Mouse (Mus musculus) G1E (cell line): ENCODE data around the gene Psmb6. TPM values are rescaled to one million over a fixed set of nuclear protein-coding genes. Genes with fewer than 3 reads are reported as not detected.

Experiments
- ATAC-seq: 2 replicates; pipeline ENCODE4 v1.8.0; 2016; ENCODE audit warnings: mild to moderate bottlenecking; ENCODE audit not compliant: insufficient number of reproducible peaks, poor library complexity, low FRiP score, severe bottlenecking; ENCODE audit errors: extremely low read depth
- DNase-seq: peaks from one replicate; pipeline ENCODE4 v3.0.0; 2012; ENCODE audit warnings: low spot score
- H3K27me3 ChIP-seq: 2 replicates; pipeline ENCODE4 v1.6.1; 2012; ENCODE audit warnings: mild to moderate bottlenecking, low read length, inconsistent platforms; ENCODE audit not compliant: insufficient read depth
- H3K36me3 ChIP-seq: replicated peaks from 2 replicates; pipeline ENCODE3; 2012; ENCODE audit warnings: mild to moderate bottlenecking, inconsistent platforms
- H3K4me1 ChIP-seq: 2 replicates; pipeline ENCODE4 v1.6.1; 2012; ENCODE audit warnings: low read depth, low read length, inconsistent platforms, mixed read lengths; ENCODE audit not compliant: insufficient read depth
- H3K4me3 ChIP-seq: 2 replicates; pipeline ENCODE4 v1.5.1; 2012; ENCODE audit warnings: low read depth, mild to moderate bottlenecking, inconsistent platforms, low read length, moderate library complexity, mixed read lengths
- H3K9me3 ChIP-seq: replicated peaks from 2 replicates; pipeline ENCODE4 v1.6.1; 2012; ENCODE audit warnings: inconsistent platforms
- CTCF ChIP-seq: IDR thresholded peaks from 2 replicates; pipeline ENCODE4 v1.5.1; 2012; ENCODE audit warnings: low read depth, low read length, inconsistent platforms, mixed read lengths
- GATA1 ChIP-seq: IDR thresholded peaks from 2 replicates; pipeline ENCODE4 v1.6.1; 2012; ENCODE audit warnings: borderline replicate concordance, low read length, inconsistent platforms, mixed read lengths
- GATA2 ChIP-seq: IDR thresholded peaks from 2 replicates; pipeline ENCODE4 v1.6.1; 2012; ENCODE audit warnings: low read depth, low read length, inconsistent platforms, borderline replicate concordance
- POLR2AphosphoS5 ChIP-seq: IDR thresholded peaks from 2 replicates; pipeline ENCODE4 v1.6.1; 2012; ENCODE audit warnings: low read depth, low read length, inconsistent platforms; ENCODE audit not compliant: insufficient replicate concordance
- TAL1 ChIP-seq: conservative IDR thresholded peaks from 2 replicates; pipeline ENCODE4 v1.6.1; 2012; ENCODE audit warnings: low read depth, low read length, inconsistent platforms, mixed read lengths
- polyA plus RNA-seq: library from polyadenylated mRNA; stranded (reverse); fragments of >175 nt; gene quantifications from 2 replicates; pipeline ENCODE4 v1.2.3, GENCODE M21; 2012
- total RNA-seq, 2 experiments: library from RNA; stranded (forward) in 1 of 2; stranded (reverse) in 1 of 2; fragments of 200-1000 nt in 1 of 2; fragments of >200 nt in 1 of 2; fragmentation: Nextera tagmentation in 1 of 2; gene quantifications; 2 replicates each; pipeline ENCODE4 v1.2.3; 2014 to 2017

Psmb6 gene
- 114 and 116 TPM in 2 replicates for total RNA-seq (2014; fragmentation: Nextera tagmentation)
- 212 and 295 TPM in 2 replicates for total RNA-seq (2017)
- 153 and 181 TPM in 2 replicates for polyA plus RNA-seq

GRCm38 (mm10) chr11:70525184-70525678 is at the start of gene Psmb6:
Gene Psmb6, plus strand, starts transcription at chr11:70525367.
- H3K4me1 ChIP-seq = peaks cover 19% of the 10 kb centered on the region
- ATAC-seq = peak; percentile 94
- peaks cover 38% of the 10 kb centered on the region for H3K36me3 ChIP-seq
- no peaks in the 10 kb centered on the region for H3K9me3 ChIP-seq
- peak within 1 kb of the TSS; percentile 75 for H3K4me3 ChIP-seq
- peak; percentile 80 for DNase-seq
- TF ChIP-seq GATA2 = no peak
- no peak for TF ChIP-seq TAL1
- no peak for TF ChIP-seq GATA1
- TF ChIP-seq CTCF = no peak
- TF ChIP-seq POLR2AphosphoS5 = no peak
- peaks cover 4% of the 10 kb centered on the region for H3K27me3 ChIP-seq

DNA sequence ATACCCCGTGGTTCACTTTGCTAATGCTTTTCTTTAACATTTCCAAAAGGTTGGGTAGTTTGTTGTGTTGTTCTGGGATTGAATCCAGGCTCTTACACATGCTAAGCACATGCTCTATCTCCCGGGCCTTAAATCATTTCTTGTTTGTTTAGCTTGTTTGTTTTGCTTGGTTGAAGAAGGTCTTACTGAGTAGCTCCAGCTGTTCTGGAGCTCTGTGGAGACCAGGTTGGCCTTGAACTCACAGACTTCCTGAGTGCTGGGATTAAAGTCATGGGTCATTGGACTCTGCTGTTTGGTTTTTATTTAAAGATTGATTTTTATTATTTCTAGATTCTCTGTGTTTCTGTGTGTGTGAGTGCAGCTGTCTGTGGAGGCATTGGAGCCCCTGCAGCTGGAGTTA is 39.7 kb upstream of the Psmb6 start:
- H3K4me1 ChIP-seq = no peaks in the 10 kb centered on the region
- H3K36me3 ChIP-seq = no peaks in the 10 kb centered on the region
- no peak for DNase-seq
- no peaks in the 10 kb centered on the region for H3K9me3 ChIP-seq
- no peak overlapping the region for H3K4me3 ChIP-seq
- H3K27me3 ChIP-seq = peaks cover 32% of the 10 kb centered on the region
- TF ChIP-seq TAL1 (no peak), POLR2AphosphoS5 (no peak), CTCF (no peak), GATA2 (no peak), GATA1 (no peak)
- no peak for ATAC-seq

GRCm38 (mm10) chr11:70487816-70488215 is 37.4 kb upstream of the Psmb6 start:
- DNase-seq (no peak), ATAC-seq (no peak)
- Histone ChIP-seq H3K4me1 (no peaks in the 10 kb centered on the region), H3K36me3 (no peaks in the 10 kb centered on the region), H3K4me3 (no peak overlapping the region), H3K9me3 (no peaks in the 10 kb centered on the region), H3K27me3 (peaks cover 31% of the 10 kb centered on the region)
- TF ChIP-seq TAL1 (no peak), CTCF (no peak), POLR2AphosphoS5 (no peak), GATA2 (no peak), GATA1 (no peak)

DNA sequence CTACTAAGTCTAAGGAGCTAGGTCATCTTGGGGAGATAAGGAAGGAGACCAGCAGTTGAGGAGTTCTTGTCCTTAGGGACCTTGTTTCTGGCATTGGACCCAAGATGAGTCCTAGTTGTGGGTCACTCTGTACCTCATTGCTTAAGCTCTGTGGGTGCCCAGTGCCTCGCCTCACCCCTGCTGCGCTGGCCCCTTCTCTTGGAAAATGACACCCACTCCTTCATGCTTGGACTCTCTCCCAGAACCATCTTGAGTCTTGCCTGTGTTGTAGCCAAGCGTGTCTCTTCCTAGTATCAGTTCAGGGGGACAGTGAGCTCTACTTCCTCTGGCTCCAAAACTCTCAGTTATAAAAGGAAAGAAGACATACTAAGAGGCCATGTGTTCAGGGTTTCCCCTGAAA is 36.0 kb upstream of the Psmb6 start:
- H3K4me1 ChIP-seq = no peaks in the 10 kb centered on the region
- no peaks in the 10 kb centered on the region for H3K36me3 ChIP-seq
- no peak for TF ChIP-seq GATA2
- TF ChIP-seq CTCF = no peak
- no peak for TF ChIP-seq POLR2AphosphoS5
- no peak for TF ChIP-seq TAL1
- no peak for TF ChIP-seq GATA1
- H3K4me3 ChIP-seq = no peak overlapping the region
- DNase-seq = no peak
- no peak for ATAC-seq
- no peaks in the 10 kb centered on the region for H3K9me3 ChIP-seq
- H3K27me3 ChIP-seq = peaks cover 25% of the 10 kb centered on the region

DNA sequence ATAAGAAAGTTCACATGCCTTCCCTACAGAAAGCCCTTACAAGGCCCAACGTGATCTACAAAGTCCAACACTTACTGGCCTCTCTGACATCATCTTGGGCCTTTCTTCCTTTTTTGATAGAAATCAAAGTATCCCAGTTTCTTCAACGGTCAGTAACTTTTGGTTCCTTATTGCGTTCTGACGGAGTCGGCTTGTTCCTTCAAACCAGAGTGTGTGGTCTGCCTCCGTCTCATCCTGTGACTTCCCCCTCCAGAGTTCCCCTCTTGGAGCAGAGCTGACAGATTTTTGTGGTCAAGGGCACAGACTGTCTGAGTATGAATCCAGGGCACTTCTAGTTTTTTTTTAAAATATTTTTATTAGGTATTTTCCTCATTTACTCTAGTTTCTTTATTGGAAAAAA is 35.5 kb upstream of the Psmb6 start:
- no peak for DNase-seq
- no peak for ATAC-seq
- H3K36me3 ChIP-seq = no peaks in the 10 kb centered on the region
- TF ChIP-seq CTCF (no peak), POLR2AphosphoS5 (no peak), GATA1 (no peak), GATA2 (no peak), TAL1 (no peak)
- H3K9me3 ChIP-seq = no peaks in the 10 kb centered on the region
- H3K4me1 ChIP-seq = no peaks in the 10 kb centered on the region
- peaks cover 25% of the 10 kb centered on the region for H3K27me3 ChIP-seq
- H3K4me3 ChIP-seq = no peak overlapping the region

- ATAC-seq = no peak
- DNase-seq = no peak
- Histone ChIP-seq H3K36me3 (no peaks in the 10 kb centered on the region), H3K27me3 (peaks cover 25% of the 10 kb centered on the region), H3K4me1 (peaks cover 1% of the 10 kb centered on the region), H3K9me3 (no peaks in the 10 kb centered on the region), H3K4me3 (no peak overlapping the region)
- TF ChIP-seq GATA1 (no peak), CTCF (no peak), POLR2AphosphoS5 (no peak), TAL1 (no peak), GATA2 (no peak)
Observed at GRCm38 (mm10) chr11:70499566-70500475, 25.3 kb upstream of the Psmb6 start.
